Mouse (Mus musculus) kidney, adult 18-20 months (tissue): ENCODE measurements around the gene Sarnp.

Experiments used
- DNase-seq: peaks from one replicate; pipeline ENCODE4 v3.0.0; 2021

Gene Sarnp

DNA sequence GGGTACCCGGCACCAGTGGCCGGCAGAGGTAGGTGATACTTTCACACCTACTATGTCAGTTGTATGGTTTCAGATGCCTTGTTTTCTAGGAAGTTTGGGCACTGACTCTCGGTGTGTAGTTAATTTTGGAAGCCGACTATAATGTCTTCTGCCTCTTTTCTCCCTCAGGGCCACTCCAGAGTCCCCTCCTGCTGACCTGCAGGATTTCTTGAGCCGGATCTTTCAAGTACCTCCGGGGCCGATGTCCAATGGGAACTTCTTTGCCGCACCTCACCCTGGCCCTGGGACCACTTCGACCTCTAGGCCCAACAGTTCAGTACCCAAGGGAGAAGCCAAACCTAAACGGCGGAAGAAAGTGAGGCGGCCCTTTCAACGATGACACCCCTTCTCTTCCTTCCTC lies at the start of gene Sarnp:
Sarnp (plus strand) TSS at position 301 of the 400 bp plus-strand sequence.
- DNase-seq: no peak

DNA sequence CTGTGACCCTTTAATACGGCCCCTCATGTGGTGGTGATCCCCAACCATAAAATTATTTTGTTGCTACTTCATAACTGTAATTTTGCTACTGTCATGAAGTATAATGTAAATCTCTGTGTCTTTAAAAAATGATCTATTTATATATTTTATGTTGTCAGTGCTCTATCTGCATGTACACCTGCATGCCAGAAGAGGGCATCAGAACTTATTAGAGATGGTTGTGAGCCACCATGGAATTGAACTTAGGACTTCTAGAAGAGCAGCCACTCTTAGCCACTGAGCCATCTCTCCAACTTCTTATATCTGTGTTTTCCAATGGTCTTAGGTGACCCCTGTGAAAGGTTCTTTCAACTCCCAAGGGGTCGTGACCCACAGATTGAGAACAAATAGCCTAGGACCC lies 44.2 kb upstream of the Sarnp start:
- DNase-seq: no peak

DNA sequence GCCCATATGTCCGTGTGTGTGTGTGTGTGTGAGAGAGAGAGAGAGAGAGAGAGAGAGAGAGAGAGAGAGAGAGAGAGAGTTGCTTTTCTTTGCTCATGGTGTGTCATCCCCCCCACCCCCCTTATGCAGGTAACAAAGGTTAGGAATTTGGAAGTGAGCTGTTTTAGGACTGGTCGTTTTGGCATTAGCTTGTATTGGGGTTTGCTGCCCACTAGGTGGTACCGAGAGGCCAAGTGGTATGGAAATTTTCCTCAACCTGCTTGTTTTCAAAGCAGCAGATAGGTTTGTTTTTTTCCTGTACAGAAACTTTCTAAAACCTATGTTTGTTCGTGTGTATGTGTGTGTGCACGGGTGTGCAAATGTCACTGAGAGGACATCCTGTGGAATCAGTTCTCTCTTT lies 43.4 kb upstream of the Sarnp start:
- no peak for DNase-seq

DNA sequence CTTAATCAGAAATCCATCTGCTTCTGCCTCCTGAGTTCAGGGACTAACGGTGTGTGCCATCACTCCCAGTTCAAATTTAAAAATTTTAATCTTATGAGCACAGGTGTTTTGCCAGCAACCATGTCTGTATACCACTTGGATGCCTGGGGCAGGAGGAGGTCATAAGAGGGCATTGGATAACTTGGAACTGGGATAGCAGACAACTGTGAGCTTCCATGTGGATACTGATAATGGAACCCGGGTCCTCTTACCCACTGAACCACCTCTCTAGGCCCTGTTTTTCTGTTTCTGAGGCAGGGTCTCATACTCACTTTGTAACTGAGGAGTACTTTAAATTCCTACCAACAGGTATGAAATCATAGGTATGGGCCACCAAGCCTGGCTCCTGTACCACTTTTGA lies 38.7 kb upstream of the Sarnp start:
- no peak for DNase-seq

DNA sequence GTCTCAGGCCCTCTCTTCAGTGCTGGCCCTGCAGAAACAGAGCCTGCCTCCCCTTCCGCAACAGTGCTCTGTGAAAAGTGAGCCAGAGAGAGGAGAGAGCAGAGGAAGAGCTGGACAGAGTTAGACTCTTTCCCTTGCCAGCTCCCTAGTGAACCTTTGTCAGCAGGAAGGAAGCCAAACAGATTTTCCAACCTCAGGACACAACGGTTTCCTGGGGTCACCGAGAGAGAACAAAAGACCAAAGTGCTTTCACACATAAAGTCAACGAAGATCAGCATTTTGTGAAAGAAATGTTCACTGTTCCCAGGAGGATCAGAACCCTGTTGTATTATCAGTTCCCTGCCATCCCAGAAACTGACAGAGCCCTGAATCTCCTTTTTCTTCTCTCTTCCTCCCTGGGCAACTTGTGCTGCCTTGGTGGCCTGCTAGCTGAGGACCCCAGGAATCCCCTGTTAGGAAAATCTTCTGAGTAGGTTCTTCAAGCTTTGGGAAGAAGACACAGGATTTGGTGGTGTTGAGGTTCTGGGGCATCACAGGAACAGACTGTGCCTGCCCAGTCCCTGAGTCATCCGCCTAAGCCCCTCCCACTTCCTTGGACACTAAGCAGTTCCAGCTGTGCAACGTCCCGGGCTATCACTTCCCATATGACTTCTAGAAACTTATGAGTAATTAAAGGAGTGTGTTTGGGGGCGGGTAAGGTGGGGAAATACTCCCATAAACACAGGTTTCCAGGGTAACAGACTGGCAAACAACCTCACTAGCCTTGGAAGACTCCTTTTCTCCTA lies 37.9 kb upstream of the Sarnp start:
- DNase-seq: peak; percentile 72

DNA sequence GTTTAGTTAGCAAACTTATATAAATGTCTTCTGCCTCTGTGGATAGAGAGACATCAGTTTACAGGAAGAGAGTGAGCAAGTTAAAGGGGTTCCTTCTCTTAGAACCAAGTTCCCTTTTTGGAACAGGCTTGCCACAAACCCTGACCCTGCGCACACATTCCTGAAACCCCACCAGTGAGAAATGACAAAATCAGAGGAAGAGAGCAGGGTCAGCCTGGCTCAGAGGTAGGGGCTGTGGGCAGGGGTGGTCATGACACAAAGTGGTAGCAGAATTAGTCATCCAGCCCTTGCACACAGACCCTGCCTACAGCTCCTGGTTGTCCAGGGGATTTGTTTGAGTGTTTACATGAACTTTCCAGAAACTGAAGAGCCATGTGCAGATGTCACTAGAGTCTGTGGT lies 36.9 kb upstream of the Sarnp start:
- no peak for DNase-seq

DNA sequence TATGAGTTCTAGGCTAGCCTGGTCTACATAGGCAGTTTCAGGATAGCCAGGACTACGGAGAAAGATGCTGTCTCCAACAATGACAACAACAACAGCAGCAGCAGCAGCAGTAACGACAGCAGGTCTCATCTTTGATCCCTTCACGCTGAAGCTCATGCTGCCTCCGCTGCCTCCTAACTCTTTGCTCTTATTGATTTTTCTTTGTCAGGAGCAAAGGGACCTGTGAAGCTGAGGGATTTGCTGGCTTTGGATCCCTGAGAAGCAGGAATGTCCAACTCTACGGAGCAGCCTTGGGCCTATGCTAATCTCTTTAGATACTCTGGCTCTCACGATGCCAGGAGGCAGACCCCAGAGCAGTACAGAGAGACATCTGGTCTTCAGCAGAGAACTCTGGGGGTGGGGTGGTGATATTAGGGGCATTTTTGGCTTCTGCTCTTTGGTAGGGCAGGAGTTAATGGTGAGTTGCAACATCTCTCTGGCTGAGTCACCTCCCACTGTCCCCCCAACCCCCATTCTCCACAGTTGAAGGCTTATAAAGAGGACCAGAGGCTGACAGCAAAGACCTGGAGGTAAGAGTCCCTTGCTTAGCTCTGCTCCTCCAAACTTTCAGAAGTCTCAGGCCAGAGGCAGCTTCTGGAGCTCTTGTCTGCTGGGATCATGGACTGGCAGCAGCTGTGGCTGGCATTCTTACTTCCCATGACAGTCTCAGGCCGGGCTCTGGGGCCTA lies 26.6 kb upstream of the Sarnp start, which contains the start of gene Mmp19:
Mmp19 (plus strand) TSS at position 513 of the 727 bp plus-strand sequence.
- DNase-seq: no peak

DNA sequence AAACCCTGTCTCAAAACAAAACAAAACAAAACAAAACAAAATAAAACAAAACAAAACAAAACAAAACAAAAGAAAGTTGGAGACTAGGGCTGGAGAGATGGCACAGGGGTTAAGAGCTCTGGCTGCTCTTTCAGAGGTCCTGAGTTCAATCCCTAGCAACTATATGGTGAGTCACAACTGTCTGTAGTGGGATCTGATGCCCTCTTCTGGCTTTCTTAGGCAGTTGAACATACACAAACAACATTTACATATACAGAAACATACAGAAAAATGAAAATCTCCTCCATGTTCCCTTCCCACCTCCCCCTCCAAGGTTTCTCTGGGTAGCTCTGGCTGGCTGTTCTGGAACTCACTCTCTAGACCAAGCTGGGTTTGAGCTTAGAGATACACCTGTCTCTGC lies 25.1 kb upstream of the Sarnp start:
- DNase-seq: no peak

DNA sequence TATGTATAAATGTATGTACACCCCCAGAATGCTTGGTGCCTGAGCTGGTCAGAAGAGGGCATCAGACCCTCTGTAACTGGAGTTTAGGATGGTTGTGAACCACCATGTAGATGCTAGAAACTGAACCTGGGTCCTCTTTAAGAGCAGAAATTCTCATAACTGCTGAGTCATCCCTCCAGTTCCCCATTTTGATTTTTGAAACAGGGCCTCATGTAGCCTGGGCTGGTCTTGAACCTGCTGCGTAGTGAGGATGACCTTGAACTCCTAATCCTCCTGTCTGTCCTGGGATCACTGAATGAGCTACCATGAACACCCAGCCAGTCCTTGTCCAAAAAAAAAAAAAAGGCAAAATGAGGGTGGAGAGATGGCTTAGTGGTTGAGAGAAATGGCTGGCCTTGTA lies 23.9 kb upstream of the Sarnp start:
- DNase-seq: no peak

DNA sequence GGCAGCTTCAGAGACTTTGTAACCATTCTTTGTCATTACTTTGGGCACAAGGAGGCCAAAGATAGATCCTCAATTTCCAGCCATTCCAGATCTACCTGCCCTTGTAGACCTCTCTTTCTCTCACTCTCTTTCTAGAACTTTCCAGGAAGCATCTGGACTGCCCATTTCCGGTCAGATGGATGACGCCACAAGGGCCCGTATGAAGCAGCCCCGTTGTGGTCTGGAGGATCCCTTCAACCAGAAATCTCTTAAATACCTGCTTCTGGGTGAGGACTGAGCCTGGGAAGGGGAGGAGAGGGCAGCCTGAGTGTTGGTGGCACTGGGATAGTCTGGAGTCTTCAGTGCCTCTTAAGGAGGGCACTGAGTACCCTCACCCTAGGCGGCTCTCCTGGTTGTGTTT lies 22.7 kb upstream of the Sarnp start:
- no peak for DNase-seq

DNA sequence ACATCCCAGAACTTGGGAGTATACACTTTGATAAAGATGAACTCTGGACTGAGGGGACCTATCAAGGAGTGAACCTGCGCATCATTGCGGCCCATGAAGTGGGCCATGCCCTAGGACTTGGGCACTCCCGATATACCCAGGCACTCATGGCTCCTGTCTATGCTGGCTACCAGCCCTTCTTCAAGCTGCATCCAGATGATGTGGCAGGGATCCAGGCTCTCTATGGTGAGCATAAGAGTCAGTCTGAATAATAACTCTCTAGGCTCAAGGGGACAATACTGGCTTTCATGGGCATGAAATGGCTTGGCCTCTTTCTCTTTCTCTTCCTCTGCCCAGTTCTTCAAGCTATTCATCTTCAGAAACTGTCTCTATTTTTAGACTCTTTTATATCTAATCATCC lies 21.6 kb upstream of the Sarnp start:
- no peak for DNase-seq

DNA sequence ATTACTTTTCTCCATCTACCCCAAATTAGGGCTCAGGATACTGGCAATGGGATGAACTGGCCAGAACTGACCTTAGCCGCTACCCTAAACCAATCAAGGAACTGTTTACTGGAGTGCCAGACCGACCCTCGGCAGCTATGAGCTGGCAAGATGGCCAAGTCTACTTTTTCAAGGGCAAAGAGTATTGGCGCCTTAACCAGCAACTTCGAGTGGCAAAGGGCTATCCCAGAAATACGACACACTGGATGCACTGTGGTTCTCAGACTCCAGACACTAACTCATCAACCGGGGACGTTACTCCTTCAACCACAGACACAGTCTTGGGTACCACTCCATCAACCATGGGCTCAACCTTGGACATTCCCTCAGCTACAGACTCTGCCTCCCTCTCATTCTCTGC lies 18.5 kb upstream of the Sarnp start:
- DNase-seq: no peak

DNA sequence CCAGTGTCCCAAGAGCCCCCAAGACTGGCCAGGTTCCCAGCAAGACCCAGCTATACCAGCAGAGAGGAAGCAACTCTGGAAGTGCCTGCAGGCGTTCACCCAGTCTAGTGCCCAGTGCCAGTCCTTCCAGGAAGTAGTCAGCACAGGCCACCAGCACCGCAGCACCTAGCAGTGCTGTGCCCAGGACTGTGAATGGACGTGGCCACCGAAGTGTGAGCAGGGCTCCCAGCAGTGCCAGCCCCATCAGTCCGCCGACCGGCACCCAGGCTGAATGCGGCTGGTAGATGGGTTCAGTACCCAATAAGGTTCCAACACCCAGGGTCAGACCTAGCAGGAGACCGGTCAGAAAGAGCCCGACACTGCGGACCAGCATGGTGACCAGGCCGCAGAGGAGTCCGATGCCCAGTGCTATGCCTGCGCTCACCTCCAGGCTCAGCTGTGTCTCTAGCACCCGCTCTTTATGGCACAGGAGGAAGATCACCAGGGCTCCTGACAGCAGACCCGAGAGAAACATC lies 15.1 kb upstream of the Sarnp start:
- no peak for DNase-seq

DNA sequence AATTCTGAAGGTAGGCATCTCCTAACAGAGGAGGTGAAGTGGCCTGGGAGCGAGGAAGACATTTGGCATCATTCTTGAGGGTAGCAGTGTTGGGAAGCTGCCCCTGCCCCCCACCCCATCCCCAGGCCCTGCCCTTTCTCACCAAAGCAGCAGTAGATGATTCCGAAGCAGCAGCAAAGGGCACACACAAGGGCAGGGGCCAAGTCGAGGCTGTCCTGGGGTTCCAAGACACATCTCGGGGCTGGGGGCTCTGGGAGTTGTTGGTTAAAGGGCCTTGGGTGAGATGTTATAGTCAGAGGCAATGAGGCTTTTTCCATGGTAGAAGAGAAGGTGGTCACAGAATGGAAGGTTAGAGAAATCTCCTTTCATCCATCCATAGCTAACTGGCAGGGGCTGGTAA lies 14.2 kb upstream of the Sarnp start:
- DNase-seq: no peak

DNA sequence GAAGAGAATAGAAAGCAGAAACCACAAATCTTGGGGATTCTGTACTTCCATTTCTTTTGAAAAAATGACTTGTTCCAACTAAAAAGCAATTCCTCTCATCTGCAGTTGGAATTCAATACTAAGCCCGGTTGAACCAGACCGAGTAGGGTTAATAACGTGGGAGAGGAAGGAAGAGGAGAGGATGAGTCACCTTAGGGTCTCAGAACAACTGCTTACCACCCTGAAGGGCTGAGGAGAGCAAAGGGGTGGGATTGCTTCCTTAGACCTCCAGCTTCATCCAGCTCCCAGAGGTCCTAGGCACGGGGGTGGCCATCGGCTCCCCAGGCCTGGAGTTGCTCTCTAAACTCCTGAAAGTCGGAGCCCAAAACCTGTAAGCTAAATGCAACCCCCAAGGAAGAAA lies 13.8 kb upstream of the Sarnp start:
- no peak for DNase-seq

DNA sequence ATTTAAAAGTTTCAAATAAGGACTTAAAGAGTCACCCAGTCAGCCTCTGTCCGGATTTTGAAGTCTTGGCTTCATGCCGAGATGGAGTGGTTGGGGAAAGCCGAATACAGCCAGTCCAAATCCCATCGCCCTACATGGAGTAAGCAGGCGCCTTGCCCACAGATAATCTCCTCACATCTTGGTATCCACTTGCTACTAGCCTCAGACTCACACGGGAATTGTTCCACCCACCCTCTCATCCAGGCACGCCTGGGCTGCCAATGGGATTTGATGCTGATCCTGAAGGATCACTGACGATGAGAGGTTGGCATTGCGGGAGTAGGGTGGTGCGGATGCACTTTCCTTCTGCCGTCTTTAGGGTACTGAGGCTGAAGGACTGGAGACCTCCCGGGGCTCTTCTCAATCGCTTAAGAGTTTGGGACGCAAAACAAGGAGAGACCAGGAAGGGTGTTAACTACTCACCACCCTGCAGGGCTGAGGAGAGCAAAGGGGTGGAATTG lies 13.3 kb upstream of the Sarnp start, which contains the start of gene Dnajc14:
Dnajc14 (plus strand) TSS at position 292 of the 500 bp plus-strand sequence.
- peak; percentile 51 for DNase-seq

DNA sequence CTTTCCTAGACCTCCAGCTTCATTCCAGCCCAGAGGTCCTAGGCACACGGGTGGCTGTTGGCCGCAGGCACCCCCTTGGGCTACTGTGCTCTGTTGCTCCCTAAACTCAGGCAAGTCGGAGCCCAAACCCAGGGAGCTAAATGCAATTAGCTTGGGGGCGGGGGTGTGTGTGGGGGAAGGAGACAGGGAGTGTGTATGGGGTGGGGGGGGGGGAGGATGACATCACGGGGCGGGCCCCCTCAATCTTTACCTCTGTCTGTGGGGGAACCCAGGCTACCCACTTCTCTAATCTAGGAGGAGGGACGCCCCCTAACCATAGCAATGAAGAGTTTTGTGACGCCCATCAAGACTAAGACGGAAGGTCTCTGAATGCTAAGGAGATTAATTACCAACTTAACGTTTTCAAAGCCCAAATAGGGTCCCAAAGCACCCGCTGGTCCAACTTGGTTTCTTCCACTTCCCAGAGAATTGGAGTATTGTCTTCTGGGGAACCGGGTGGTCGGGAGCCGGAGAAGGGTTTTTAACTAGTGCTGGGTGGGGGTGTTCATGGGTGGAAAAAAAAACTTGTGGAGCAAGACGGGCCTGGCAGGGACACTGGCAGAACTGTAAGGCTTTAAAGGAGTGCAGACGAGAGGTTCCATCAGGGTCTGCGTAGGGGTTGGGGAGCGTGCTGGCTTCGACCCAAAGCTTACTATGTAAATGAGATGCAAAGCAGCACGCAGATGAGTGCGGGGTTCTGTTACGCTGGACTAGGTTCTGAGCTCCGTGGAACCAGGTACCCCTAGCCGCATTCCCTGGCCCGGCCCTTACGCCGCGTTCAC lies 12.7 kb upstream of the Sarnp start, which contains the start of gene Tmem198b:
Tmem198b (minus strand) TSS at position 100 of the 821 bp plus-strand sequence.
- DNase-seq: peak; percentile 68

DNA sequence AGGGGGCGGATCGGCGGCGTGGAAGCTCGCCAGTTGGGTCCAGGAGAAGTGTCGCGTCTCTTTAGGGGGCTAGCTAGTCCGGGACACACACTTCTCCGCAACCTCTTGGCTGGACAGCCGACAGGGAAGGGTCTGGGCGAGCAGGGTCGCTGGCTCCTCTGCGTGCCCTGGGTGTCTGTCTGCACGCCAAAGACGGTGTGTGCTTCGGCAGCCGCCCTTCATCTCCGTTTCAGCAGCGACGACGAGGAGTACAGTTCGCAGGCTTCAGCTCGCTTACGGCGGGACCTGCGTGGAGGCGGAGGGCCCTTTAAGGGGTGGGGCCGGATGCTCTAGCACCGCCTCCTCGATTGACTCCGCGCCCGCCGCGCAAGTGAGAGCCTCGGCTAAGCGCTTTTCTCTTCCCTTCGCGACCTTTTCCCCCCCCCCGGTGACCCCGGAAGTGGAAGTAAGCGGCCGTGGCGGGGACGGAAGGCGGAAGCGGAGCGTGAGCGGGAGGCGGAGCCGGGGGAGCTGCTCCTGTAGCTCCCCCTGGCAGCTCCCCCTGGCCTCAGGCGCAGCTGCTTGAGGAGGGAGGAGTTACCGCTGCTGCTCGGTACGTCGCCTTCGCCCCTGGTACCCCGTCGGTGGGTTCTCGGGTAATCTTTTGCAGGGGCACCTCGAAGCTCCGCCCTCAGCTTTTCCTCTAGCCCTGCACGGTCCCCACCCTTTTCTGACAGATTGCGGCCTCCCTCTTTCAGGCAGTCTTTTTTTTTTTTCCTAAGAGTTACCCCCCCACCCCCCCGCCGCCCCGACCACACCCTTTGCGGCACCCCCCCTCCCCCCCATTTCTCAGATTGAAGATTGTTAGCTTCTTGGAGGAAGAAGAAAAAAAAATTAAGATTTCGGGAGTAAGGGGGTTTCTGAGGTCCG lies 11.8 kb upstream of the Sarnp start:
- peak; percentile 95 for DNase-seq

DNA sequence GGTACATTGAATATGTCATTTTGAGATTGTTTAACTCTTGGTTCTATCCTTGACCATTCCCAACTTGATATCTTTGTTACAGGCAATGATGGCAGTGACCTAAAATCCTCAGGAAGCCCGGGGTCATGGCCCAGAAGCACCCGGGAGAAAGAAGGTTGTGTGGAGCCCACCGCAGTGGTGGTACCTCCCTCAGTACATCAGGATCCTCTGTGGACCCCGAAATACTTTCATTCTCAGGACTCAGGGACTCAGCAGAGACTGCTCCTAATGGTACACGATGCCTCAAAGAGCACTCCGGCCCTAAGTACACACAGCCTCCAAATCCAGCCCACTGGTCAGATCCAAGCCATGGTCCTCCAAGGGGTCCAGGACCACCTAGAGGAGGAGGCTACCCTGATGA lies 11.0 kb upstream of the Sarnp start:
- DNase-seq: no peak

DNA sequence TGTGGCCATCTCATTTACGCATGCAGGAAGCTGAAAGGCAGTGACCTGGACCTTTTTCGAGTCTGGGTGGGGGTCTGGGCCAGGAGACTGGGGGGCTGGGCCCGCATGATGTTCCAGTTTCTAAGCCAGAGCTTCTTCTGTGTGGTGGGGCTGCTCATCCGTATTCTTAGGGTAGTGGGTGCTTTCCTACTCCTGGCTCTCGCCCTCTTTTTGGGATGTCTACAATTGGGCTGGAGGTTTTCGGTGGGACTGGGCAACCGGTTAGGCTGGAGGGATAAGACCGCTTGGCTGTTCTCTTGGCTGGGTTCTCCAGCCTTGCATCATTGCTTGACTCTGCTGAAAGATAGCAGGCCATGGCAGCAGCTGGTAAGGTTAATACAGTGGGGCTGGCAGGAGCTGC lies 10.1 kb upstream of the Sarnp start:
- DNase-seq: no peak

DNA sequence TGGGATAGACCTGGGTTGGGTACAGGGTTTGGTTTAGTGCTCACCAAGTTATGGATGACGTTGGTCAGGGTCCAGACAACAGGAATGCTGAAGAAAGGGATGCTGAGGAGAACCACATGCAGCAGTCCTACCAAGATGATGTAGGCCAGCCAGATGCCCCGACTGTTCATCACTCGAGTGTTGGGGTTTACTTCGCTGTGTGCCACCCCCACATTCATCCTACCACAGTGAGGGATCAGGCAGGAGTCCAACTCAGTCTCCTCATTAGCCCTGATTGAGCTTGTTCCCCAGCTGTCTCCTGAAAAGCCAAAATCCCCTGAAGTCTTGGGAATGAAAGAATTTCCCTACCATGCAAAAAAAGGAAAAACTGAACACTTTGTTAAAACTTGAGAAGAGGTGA lies 3.1 kb downstream of the Sarnp start:
- DNase-seq: no peak
